Mouse (Mus musculus): Measurements from ENCODE around the gene Cr1l.

DNA sequence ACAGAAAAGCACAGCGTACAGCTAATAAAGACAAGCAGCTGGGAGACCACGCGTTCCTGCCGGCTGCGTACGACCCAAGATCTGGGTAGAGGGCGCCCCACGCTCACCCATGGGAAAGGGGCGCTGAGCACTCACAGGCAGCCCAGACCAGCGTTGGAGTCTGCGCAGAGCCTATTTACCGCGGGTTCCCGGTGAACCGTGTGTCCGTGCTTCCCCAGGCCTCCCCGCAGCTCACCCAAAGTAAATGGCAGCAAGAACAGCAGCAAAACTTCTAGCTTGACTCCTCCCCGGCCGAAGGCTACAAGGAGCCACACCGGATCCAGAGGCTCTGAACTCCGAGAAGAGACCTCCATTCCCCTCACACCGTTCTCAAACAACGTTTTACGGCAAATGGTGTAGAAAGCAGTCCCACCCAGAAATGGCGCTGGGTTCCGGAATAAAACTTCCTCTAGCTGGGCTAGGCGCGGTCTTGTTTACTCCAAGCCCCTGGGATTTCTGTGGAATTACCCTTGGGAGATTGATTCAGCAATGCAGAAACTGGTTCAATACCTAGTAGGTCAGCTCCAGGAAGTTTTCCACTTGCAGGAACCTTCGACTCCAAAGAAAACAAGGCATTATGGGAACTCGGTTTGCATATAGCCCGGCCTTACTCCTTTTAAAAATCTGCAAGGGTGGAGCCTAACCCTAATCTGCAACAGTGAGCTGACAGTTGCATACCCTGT lies at the start of gene Cr1l:
- TF ChIP-seq CTCF (IDR thresholded peaks at IDR 0.05; ENCODE audit: control insufficient read depth, insufficient read depth, insufficient read length) (peak; percentile 79), CEBPB (IDR thresholded peaks at IDR 0.05; ENCODE audit: low read depth) (no peak), USF1 (IDR thresholded peaks at IDR 0.05; ENCODE audit: low read depth) (no peak), MYOD1 (IDR thresholded peaks at IDR 0.05; ENCODE audit: control insufficient read depth, insufficient read length, low read depth) (peak; percentile 6), MAX (IDR thresholded peaks at IDR 0.05) (peak; percentile 45)

Data from C2C12 (cell line).